Mouse (Mus musculus): ENCODE measurements around the gene Mrps27.

Mrps27 gene

DNA sequence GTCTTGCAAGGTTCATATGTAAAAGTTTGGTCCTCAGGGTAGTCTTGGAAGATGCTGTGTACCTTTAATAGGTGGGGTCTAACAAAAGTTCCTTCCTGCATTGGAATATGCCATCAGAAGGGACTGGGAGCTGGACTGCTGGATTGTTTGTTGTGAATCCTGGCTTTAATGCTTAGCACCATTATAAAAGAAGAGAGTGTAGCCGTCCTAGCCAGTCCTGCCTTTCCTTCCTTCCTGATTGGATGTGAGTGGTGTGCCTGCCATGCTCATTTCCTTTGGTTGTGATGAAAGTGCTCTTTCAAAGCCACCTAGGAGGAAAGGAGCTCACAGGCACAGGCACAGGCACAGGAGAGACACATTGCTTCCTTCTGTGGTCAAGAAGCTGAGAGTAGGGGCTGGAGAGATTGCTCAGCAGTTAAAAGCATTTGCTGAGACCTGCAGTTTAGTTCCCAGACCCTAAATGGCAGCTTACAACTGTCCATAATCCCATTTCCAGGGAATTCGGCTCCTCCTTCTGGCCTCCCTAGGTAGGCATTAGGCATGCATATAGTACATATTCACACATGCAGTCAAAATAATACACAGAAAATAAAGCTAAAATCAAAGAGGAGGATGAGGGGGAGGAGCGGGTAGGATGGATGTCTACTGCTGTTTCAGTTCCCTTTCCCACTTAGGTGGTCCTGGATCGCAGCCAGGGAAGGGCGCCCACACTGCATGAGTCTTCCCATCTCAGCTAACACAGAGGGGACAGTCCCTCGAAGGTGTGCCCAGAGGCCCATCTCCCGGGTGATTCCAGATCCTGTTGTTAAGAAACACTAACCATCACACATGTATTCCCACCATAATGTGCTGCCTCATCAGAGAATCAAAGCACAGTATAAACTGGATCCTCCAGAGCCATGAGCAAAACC is 43.6 kb downstream of the Mrps27 start:
- no peak for DNase-seq (ENCODE audit: low spot score in 2 of 2)

DNA sequence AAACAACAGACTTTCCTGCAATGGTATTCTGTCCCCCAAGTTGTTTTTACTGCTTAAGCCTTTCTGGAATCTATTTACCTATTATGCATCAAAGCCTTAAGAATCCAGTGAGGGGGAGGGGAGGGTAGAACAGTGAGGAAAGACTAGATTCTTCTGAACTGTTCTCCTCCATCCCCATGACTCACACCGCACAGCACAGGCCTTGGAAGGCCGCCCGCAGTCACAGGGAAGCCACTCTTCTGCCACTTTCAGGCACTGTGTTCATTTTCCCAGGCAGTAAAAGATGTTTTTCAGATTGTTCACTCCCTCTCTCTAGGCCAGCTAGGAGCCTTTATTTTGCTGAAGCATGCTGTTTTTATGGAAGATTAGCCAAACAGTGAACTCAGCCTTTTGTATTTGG is 46.8 kb downstream of the Mrps27 start:
- DNase-seq (ENCODE audit: low spot score in 2 of 2) = no peak

DNA sequence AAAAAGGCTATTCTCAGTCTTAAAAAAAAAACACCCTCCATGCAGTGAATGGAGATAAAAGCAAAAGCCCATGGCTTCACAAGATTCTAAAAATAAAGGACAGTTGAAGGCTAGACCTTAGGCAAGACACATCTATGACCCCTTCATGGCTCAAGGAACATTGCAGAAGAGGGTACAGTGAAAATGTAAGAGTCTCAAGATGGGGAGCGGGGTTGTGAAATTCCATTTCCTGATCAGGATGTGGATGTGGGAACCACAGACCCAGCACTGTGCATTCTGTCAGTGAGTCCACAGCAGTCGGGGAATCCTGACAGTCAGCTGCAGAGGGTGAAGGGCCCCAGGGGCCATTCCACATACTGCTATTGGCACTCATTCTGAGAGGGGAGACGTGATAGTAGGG is 48.5 kb downstream of the Mrps27 start:
- no peak for DNase-seq (ENCODE audit: low spot score in 2 of 2)

DNA sequence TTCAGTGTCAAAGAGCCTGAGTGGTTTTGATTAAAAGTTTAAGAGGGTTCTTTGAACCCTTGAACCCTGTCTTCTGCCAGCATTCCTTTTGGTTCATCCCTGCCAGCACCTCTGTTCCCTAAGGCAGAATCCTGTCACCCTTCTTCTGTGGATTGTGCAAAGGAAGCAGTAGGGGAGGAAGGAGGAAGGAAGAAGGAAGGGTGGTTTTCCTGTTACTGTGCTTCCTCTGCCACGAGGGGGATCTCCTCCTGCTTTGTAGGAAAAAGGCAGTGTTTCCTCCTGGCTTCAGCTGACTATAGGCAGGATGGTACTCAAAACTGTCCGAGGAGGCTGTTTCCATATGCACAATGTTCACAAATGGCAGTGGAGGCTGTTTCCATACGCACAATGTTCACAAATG is 50.1 kb downstream of the Mrps27 start:
- DNase-seq (ENCODE audit: low spot score in 2 of 2) = no peak

DNA sequence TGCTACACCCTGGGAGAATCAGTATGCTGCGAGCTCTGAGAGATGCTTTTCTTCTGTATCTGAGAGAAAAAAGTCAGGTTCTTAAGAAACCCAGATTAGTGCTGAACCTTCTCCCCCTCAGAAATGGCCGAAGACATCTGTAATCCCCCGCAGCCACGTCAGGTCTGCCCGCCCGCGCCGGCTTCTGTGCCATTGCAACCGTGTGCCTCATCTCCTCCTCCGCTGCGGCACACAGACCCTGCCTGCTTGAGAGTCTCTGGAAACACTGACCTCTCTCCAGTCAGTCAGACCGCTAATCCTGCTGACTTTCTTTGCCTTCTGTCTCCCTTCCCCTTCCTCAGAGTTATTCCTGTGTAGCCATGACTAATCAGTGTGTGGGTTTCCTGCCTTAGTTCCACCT is 50.9 kb downstream of the Mrps27 start:
- DNase-seq (ENCODE audit: low spot score in 2 of 2) = no peak

DNA sequence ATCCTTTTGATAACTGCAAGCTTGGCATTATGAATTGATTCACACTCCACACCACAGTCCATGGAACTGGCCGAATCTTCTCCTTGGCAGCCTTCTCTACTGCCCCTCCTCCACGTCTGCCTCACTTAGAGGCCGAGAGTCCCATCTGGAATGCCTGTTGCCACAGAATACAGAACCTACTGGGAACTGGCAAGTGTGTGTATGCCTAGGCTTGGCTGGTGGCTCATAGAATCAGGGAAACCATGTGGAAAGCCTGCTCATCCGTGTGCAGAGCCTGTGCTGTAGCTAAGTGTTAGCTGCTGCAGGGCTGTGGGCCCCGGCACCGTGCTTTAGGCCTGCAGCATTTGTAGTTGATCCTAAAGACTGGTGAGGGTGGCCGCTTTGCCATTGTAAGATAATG is 52.6 kb downstream of the Mrps27 start:
- DNase-seq (ENCODE audit: low spot score in 2 of 2) = no peak

DNA sequence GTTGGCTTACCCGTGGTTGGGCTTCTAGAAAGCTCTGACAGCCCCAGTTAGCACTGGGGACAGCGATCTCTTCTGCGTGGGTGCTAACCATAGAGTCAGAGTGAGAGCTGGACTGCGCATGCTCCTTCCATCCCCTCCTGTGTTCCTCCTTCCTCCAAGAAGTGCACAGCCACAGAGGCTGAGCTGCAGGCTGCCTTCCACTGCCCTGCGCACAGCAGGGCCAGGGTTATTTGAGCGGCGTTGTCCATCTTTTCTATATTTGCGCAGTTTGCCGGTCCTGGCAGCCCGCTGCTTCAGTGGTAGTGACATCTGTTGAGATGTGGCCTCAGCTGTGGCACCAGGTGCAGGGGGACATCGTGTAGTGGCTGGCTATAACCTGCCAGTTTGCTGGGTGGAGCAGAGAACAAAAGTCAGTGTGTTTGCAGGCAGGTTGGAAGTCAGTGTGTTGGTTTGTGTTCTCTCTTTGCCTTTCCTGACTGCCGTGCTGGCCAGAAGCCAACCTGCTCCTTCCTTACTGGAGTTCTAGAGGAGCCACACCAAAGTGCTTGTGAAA is 53.6 kb downstream of the Mrps27 start:
- DNase-seq (ENCODE audit: low spot score in 2 of 2) = no peak

DNA sequence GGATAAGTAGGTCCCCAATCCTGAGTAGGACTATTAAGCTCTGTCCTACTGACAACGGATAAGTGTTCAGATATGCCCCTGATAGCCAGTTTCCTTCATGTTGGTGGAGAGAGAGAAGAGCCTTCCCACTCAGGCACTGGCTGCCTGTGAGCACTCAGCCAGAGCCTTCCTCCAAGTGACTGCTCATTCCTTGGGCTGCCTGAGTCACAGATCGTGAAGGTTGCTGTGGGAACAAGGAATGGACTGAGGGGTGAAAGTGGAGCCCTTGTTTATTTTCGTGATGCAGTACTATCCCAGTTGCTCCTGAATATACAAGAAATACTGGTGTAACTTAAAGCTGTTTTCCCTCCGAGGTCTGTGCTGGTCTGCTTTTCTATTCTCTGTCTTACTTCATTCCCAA is 54.8 kb downstream of the Mrps27 start:
- DNase-seq (ENCODE audit: low spot score in 2 of 2) = no peak

DNA sequence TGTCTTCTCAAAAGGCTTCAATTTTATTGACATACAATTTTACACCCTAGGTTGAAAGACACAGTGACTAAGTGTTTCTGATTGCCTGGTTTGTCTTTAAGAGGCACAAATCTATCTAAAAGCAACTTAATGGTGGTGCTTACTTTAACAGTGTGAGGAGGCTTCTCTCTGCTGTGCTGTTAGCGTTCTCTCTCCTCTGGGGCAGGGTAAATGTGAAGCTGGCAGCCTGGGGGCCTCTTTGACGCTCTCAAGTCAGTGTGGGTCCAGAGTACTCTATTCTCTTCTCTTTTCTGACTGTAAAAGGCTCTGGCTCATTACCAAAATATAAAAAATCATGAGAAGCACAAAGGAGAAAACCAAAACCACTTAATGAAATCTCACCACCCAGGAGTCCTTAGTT is 64.6 kb downstream of the Mrps27 start:
- no peak for DNase-seq (ENCODE audit: low spot score in 2 of 2)

DNA sequence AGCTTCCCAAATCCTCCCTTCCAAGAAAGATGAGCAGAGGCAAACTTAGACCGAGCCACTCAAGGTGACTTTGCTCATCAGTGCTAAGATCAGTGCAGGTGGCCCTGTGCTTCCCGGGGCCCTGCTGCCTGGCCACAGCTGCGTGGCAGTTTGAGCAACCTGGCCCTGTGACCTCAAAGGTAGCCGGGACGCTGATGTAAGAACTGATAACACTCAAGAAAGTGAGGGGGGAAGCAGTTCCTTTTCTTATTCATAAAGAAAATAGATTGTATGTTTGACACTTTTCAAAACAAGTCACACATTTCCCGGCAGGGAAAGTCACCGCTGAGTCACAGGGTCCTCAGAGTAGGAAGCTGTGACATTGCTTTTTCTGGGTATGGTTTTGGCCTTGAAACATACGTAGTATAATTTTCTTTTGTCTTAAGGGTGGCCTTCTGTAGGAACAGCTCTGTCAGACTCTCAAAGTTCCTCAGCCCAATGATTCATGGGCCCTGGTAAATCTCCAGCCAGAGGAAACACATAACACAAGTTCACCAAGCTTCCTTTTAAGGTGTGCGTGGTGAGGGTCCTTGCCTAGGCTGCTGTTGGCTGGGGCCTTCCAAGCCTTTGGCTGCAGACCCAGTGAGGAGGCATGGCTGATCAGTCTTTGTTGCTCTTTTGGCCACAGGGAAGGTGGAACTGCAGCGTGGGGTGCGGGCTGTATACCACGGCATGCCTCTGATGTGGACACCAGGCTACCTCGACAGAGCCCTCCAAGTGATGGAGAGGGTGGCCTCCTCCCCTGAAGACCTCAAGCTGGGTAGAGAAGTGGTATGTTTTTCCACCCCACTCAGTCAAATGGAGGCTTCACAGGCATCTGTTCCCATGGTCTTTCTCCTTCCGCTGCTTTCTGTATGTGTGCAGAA is 66.3 kb downstream of the Mrps27 start:
- DNase-seq (ENCODE audit: low spot score in 2 of 2) = no peak

DNA sequence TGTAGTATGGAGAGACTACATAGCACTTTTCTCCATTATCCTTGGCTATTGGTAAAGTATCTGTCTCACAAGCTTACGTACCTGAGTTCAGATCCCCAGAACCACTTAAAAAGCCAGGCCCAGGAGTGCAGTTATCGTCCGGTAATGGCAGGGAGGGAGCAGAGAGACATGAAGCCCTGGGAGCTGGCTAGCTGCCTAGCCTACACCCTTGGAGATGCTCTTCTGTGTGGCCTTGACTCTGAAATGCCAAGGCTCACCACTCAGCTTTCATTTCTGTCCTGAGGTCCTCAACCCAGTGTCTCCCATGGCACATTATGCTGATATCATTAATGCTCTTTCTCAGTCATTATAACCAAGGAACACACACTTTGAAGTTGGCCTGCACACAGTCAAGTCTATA is 67.2 kb downstream of the Mrps27 start:
- DNase-seq (ENCODE audit: low spot score in 2 of 2) = no peak

DNA sequence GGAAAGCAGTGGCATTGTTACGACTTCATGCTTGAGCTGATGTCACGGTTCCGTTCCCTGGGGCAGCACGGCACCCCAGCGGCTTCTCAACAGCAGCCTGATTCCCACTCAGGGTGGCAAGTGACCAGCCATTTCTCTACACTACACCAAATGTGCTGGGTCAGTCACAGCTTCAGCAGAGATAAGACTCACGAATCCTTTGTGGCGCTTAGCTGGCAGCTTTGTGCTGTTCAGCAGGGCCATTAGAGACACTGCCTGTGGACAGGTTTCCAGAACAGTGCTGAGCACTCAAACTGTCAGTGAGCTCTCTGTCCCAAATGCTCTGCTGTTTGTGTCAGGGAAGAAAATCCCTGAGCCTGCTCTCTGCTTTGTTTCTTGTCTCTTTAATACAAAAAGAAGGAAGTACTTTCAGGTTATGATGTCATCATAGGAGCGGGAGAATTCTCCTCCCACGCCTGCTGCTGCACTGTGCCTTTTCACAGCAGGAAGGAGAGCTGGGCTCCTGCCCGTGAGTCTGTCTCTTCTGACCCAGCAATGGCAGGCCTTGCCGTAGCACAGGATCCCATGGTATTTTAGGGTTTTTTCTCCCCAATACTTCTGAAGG is 68.0 kb downstream of the Mrps27 start:
- DNase-seq (ENCODE audit: low spot score in 2 of 2) = no peak

DNA sequence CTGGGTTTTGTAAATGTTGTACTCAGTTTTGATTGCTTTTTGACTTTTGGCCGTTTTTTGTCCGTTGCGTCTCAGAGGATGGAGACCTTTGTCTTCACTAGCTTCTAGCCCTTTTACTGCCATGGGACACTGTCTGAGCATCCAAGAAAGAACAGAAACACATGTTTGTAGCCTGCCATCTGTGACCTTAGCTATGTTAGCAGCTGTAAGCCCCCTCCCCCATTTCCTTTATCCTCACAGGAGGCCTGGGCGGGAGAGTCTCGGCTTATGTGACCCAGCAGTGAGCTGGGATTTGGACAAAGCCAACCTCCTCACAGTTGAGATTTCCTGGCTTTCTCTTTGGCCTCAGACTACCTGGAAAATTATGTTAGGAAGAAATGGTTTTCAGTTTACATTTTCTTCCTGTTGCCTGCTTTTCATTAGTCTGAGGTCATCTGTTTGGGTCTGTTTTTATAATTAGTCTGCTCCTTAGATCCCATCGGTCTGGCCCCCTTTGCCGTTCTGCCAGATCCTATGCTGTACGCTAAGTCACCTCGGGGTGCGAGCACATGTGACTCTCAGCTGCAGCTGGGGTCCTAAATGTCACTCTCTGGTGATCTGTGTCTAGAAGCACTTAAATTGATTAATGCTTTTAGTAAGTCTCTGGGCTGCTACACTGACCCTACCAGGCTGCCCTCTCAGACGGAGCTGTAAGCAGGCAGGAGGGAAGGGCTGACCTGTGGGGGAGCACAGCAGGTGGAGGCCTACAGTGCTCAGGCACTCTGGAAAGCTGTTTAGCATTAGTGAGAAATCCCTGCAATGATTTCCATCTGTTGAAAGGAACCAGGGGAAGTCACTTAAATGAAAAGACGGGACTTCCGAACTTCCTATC is 69.1 kb downstream of the Mrps27 start:
- DNase-seq (ENCODE audit: low spot score in 2 of 2) = no peak

DNA sequence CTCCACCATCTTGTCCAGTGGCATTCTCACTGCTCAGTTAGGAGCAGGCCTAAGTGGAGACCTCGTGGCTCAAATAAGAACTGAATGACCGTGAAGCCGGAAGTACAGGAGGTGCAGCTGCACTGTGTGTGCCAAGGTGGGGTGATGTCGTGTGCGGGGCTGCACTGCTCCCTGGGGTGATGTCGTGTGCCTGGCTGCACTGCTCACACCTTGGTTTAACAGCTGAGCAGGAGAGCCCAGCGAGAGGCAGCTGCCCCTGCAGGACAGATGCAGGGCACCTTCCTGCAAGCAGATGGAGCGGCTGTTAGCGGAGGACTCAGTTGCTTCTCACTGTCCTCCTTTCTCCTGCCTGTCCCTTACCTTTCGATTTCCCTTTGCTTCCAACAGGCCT is 69.8 kb downstream of the Mrps27 start:
- no peak for DNase-seq (ENCODE audit: low spot score in 2 of 2)

DNA sequence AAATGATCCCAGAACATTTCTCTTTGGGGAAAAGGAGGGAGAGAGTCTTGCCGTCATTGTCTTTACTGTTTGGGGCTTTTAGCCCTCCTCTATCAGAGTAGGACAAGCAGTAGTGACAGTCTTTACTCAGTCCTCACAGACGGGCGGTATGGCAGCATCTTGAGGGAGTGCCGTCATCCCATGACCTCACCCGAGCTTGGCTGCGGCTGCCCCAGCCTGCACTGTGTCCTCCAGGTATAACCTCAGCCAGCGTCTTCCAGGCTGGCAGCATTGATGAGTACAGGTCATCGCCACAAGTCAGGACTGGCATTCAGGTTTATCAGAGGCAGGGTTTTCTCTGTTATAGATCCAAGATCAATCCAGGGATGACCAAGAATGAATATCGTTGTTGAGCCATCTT is 72.0 kb downstream of the Mrps27 start:
- no peak for DNase-seq (ENCODE audit: low spot score in 2 of 2)

DNA sequence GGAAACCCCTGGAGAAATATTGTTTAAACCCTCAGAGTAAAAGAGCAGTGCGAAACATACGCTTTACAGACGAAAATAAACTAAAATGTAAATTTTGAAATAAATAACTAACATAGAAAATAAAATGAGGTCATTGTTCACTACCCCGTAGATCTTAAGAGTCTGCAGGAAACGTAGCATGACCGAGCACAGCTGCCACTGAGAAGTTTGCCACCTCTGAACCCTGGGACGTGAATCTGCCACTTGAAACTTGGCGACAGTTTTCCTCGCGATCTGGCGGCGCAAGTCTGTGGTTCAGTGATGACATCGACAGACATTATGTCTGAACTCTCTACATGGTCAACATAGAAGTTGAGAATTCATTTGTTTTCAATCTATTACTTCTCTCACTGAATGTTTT is 79.0 kb downstream of the Mrps27 start:
- no peak for DNase-seq (ENCODE audit: low spot score in 2 of 2)

DNA sequence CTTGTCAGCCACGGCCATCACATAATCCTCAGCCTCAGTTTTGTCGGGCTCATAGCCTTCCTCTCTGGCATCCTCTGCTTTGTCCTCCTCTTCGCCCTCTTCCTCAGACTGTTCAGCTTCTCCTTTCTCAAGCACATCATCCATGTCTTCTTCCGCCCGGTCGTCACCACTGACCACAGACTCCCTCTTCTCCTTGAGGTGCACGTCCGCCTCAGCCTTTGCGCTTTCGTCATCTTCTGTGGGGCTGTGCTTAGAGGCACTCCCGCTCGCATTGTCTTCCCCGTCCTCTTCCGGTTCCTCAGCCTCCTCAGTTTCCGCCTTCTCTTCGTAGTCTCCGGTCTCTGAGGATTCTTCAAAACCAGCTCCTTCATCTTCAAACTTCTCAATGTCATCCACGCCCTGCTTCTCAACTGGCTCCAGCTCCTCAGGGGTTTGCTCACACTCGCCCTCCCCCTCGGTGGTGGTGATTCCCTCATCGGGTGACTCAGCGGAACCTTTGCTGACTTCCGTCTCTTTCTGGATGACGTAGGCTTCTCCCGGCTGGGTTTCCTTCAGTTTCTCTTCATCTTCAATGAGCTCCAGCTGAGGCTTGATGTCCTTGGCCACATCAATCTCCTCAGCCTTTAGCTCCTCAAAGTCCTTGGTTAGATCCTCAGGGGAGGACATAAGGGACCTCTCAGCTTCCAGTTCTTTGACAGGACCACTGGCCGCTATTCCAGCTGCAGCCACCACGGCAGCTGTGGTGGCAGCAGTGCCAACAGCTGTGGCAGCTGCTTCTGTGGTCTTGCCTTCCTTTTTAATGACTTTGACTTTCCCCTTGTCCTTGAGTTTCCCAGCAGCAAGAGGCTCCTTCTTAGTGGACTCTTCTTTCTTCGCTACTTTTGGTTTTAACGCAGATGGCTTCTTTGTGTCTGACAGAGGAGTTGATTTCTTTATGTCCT is 88.8 kb downstream of the Mrps27 start:
- DNase-seq (ENCODE audit: low spot score in 2 of 2) = no peak

DNA sequence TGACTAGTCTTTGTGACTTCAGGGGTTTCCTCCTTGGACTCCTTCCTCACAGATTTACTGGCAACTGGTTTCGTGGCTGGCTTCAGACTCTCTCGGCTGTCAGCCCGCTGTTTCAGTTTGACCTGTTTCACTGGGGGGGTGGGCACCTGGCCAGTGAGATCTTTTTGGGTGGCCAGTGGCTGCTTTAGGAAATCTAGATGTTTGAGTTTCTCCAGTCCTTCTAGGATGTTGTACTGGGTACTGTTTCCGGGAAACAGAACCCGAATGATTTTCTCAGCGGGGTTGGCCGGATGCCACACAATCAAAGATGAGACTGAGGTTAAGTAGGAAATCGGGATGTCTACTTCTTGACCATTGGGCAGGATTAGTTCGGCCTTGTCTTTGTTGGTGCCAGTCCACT is 89.9 kb downstream of the Mrps27 start:
- DNase-seq (ENCODE audit: low spot score in 2 of 2) = no peak

DNA sequence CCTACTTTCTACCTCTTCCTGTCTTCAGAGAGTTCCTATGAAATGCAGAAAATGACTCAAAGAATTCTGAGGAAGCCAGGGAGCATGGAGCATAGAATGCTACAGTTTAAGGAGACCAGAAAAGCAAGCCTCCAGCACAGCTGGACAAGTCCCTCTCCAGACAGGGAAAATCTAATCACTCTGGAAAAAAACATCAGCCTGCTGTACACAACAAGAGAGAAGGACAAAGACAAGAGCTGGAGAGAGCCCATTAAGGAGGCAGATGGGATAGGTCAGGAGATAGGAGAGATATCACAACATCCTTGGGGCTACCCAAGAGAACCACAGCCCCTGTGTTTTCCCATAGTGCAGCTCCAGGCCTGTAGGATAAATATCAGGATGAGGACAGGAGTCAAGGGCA is 92.5 kb downstream of the Mrps27 start:
- DNase-seq (ENCODE audit: low spot score in 2 of 2) = no peak

DNA sequence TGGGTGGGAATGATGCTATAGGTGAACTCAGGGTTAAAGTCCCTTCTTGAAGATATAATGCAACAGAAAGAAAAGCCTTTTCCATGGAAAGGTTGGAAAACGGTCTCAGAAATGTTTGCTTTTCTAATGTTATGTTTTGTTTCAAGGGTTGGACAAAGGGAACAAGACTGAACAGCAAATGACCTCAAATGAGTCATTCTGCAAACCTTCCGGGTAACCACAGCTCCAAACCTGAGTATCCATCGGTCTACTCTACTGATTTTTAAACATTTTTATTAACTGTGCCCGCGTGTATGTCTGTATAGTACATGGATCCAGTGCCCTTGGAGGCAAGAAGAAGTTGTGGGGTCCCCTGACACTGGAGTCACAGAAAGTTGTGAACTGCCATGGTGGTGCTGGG is 94.8 kb downstream of the Mrps27 start:
- no peak for DNase-seq (ENCODE audit: low spot score in 2 of 2)
